Mouse (Mus musculus) megakaryocyte-erythroid progenitor cell, adult 5-6 weeks (primary cell): ENCODE results near the gene Slc7a15. TPM values are rescaled to one million over a fixed set of nuclear protein-coding genes. Genes with fewer than 3 reads are reported as not detected.
"Not testable (repeated sequence)": the region's sequence is repeated elsewhere in the genome, so short reads cannot be mapped to it uniquely, and the experiment has no call there.

Experiments used
- ATAC-seq: replicated peaks from 2 replicates; pipeline ENCODE4 v1.8.0; 2016; ENCODE audit warnings: mild to moderate bottlenecking, inconsistent platforms; ENCODE audit not compliant: severe bottlenecking, poor library complexity, low FRiP score, low TSS enrichment
- total RNA-seq, 2 experiments: library from RNA; stranded (forward) in 1 of 2; stranded (reverse) in 1 of 2; fragments of 200-1000, 215-1000 nt in 1 of 2; fragments of >200 nt in 1 of 2; fragmentation: Nextera tagmentation in 1 of 2; gene quantifications; 2 replicates each; pipeline ENCODE4 v1.2.3; 2014 to 2017

The Slc7a15 gene
- total RNA-seq, 2 experiments from 2014 or later = not detected

DNA sequence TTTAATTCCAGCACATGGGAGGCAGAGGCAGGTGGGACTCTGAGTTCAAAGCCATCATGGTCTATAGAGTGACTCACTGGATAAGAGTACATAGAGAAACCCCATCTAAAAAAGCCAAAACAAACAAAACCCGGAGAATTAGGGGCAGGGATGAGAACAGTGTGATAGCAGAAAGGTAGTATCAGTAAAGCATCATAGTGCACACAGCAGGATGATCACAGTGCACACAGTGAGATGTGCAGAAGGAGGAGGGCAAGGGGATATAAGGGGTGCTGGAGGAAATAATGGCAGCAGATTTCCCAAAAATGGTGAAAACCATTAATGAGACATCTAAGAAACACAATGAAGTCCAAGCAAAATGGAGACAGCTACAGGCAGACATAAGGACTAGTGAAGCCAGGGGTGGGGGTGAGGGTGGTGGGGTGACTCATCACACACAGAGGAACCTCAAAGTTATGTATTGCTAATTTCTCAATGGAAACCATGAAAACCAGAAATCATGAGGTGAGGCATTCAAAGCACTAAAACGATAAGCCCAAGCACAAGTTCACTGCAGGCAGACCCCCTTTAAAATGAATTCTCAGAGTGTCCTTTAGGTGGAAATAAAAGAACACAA lies 27.5 kb downstream of the Slc7a15 start:
- not testable (repeated sequence) for ATAC-seq

DNA sequence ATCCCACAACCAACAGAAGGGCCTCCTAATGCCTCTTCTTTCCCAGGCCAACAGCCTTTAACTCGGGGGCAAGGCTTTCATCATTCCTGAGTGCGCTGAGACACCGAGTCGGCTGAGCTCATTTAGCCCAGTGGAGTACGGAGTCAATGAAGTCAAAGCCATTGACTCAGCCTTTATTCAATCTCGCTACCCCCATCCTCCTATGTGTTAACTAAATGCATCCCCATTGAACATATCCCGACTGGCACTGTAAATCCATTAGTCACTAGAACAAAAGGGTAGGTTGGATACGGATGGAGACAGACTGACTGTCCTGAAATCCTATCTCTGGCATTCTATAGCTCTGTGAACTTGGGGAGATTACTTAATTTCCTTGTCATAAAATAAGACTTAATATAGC lies 36.7 kb downstream of the Slc7a15 start:
- ATAC-seq = not testable (repeated sequence)

DNA sequence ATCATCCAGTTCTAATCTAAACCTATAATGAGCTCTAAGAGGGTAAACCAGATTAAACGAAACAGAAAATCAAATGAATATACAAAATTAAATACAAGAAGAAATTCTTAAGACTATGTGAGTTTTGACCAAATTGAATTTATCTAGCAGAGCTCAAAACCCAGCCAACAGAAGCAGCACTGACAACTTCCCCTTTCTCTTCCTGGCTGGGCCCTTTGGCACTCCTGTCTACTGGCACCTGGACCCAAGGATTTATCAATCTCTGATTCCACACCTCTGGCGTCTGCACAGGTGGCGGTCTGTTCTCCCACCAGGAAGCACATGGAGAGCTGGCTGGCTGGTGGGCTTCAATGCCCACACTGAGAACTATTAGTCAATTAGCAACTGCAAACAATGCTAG lies 39.0 kb downstream of the Slc7a15 start:
- ATAC-seq = not testable (repeated sequence)

GRCm38 (mm10) chr12:8556189-8556588 lies 42.7 kb downstream of the Slc7a15 start:
- ATAC-seq = no peak

DNA sequence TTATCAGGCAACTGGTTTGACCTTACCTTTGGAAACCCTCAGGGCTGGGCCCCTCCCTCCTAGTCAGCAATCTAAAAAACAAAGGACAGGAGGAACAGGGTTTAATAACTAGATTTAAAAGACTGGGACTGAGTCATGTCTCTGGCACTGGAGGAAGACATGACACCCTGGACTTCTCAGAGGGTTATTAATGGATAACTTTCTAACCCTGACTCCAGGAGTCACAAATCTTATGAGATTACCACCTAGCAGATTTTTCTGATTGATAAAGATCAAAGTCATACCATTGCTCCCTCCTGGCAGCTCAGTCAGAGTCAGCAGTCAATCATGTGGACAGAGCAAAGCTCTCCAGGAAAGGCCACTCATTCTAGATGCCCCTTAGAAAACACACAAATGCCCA lies 43.4 kb downstream of the Slc7a15 start:
- ATAC-seq = no peak

GRCm38 (mm10) chr12:8547357-8547756 lies 51.5 kb downstream of the Slc7a15 start:
- ATAC-seq = peak; percentile 98

DNA sequence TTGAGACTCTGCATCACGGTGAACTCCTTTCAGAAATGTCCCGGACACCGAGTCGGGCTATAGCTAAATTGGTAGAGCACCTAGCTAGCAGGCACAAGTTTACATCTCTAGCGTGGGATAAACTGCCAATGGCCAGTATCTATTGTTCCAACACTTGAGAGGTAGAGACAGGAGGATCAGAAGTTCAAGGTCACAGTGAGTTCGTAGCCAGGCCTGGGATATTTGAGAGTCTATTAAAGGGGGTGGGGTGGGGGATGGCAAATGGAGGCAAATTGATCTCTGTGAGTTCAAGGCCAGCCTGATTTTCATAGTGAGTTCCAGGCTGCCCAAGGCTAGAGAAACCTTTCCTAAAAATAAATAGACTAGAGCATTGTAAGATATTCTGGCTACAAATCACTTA lies 52.1 kb downstream of the Slc7a15 start:
- 0 out of 2 replicates have a peak, but pooled peaks have one; percentile 6 for ATAC-seq

DNA sequence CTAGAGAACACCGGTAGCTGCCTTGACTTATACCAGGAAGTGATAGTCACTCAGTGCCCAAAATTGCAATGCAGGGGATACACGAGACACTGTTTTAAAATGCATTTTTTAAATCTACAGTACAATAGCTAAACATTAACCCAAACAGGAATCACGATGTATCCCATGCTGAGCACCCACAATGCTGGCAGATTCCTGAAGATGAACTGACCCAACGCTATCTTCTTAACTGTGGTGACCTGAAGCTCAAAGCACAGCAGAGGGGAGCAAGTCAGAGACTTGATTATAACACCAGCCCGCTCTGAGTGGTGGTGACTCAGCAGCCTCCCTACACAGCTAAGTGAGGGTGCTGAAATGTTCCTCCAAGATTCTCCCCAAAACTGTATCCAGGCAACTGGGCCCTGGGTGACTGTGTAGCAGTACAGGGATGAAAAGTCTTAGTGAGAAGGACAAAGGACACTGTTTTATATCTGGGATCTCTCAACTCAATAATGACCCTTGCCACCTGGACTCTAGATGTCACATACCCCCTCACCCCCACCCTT lies 53.7 kb downstream of the Slc7a15 start:
- no peak for ATAC-seq

DNA sequence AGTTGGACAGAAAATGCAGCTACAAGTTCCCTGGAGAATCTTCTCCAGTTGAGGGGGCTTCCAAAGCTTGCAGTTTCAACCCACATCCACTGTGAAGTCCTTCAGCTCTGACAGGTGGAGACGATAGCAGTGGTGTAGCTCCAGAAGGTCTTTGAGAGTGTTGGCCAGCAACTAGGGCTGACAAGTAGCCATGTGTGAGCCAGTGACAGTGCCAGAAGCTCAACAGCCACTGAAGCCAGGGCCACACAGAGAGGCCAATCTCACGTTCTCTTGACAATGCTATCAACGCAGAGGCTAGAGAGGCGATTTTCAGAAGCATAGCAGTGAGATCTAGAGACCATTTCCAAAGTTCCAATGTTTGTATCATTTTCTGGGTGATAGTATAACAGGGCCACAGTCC lies 56.5 kb downstream of the Slc7a15 start:
- no peak for ATAC-seq

- ATAC-seq = no peak
These were observed 59.4 kb downstream of the Slc7a15 start for GRCm38 (mm10) chr12:8539471-8539870.

- ATAC-seq = no peak
These were observed 61.6 kb downstream of the Slc7a15 start for GRCm38 (mm10) chr12:8537291-8537690.

DNA sequence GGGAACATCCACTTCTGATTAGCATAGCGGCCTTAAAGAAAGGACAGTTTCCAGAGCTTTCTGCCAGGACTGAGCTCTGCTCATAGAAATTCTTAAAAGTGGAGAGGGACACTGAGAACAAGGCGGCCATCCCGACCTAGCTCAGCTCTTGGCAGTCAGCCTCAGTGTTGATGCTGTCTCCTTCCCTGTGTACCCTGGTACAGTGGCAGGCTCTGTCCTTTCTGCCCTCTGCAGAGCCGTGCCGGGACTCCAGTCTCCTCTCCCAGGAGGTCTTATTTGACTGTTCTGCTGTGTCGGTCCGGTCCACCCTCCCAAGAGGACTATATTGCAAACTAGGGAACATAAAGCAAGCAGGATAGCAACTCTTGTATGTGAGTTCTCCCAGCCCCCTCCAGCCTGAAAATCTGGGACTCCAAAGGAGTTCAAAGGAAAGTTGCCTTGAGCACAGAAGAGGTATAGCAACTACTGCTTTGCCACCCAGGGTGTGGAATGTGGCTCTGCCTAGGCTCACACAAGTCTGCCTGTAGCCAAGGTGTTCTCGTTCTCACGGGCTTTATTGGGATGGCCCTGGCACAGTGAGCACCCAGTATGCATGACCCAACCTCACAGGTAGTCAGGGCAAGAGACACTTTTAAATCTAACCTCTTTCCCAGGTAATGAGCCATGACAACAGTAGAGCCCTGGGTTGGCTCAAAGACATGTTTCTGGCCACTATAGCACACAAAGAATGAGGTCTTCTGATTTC lies 62.5 kb downstream of the Slc7a15 start:
- no peak for ATAC-seq

- no peak for ATAC-seq
These were observed 63.3 kb downstream of the Slc7a15 start for GRCm38 (mm10) chr12:8535596-8535995.

DNA sequence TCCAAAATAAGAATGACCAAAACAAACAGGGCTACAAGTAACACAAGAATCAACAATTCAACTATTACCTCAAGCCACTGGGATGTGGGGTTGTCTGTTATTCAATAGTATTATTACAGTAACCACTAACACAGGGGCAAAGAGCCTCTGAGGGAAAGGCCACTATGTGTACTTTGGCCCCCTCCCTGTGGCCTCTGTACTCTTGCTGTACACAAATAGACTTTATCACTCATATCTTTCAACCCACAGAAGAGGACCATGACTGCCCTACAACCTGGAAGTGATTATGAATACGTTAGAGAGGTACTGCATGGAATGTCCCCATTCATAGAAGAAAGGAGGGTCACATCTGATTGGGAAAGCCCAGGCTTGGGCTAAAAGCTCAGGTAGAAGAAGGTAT lies 64.0 kb downstream of the Slc7a15 start:
- ATAC-seq = no peak

DNA sequence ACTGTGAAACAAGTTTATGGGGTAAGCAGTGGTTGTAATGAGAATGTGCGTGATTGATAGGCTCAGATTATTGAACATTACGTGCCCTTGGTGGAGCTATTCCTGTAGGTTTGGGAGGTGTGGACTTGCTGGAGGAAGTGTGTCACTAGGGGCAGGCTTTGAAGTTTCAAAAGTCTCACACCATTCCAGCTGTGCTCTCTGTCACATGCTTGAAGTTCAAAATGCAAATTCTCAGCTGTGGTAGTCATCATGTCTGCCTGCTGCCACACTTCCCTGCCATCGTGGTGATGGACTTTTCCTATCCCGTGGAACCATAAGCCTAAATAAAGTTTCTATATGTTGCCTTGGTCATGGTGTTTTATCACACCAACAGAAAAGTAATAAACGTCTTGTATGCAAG lies 71.1 kb downstream of the Slc7a15 start:
- no peak for ATAC-seq

DNA sequence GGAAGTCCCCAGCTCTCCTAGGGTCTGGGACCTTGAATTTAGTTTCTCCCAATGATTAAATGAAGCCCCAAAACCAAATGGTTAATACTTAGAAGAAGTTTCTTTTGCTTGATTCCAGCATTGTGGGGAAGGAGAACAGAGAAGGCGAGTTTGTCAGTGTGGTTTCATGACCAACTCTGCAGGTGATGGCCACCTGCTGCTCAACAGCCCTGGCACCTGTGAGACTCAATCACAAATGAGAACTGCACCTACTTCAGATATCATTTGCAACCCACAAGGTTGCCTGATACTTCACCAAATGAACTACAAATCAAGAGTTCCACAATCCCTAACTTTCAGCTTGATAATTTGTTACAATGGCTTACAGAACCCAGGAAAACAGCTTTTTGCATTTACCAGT lies 71.7 kb downstream of the Slc7a15 start:
- ATAC-seq = no peak

DNA sequence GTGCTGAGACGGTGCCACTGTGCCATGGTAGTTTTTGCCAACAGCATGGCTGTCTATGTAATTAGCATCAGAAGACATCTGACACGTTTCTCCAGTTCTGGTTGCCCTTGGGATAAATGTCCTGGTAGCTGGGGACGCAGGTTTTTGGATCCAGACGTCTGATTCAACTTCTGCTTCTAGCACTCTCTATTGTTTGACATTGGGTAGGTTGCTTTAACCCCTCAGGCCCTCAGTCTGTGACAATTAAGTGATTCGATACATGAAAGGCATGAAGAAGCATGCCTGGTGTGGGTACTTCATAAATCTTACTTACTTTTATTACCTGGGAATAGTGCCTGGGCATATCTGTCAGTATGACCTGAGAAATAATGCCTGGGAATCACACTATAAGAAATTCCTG lies 74.8 kb downstream of the Slc7a15 start:
- no peak for ATAC-seq

- no peak for ATAC-seq
These were observed 76.2 kb downstream of the Slc7a15 start for GRCm38 (mm10) chr12:8522711-8523110.

GRCm38 (mm10) chr12:8521375-8522047 lies 77.4 kb downstream of the Slc7a15 start:
- ATAC-seq = peak; percentile 92

GRCm38 (mm10) chr12:8519431-8520160 lies 79.3 kb downstream of the Slc7a15 start:
- ATAC-seq = no peak
